Mouse (Mus musculus): Measurements from ENCODE around the gene Cyp2c70. TPM values are rescaled to one million over a fixed set of nuclear protein-coding genes. Genes with fewer than 3 reads are reported as not detected.
"Not testable (repeated sequence)": the region's sequence is repeated elsewhere in the genome, so short reads cannot be mapped to it uniquely, and the experiment has no call there.

The Cyp2c70 gene
- polyA plus RNA-seq, 2 experiments, result not detected

DNA sequence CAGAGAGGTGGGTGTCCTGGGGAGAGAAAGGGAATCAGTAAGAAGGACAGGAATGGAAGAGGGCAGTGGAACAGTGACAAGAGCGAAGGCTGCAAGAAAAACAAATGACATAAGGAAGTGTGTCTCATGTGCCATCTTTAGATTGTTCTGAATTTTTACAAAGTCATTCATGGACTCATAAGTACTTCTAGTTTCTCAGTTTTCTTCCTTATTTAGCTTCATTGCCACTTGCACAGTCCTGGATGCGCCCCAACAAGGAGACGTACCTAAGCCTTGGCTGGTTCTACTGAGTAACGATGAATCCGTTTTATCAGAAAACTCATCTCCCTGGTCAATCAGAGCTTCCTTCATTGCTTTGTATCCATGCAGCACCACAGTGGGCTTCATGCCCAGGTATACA lies 3.5 kb downstream of the Cyp2c70 start:
- no peak for ATAC-seq (ENCODE audit: low FRiP score, low read depth)
- Histone ChIP-seq H3K27ac (replicated peaks; ENCODE audit: low read depth, low read length) (no peak overlapping the region), H3K27me3 (ENCODE audit: control insufficient read depth, insufficient read depth, low read length) (no peaks in the 10 kb centered on the region), H3K4me1 (ENCODE audit: control insufficient read depth, insufficient read depth, low read length) (no peaks in the 10 kb centered on the region), H3K36me3 (ENCODE audit: control insufficient read depth, insufficient read depth, low read length) (no peaks in the 10 kb centered on the region), H3K9ac (ENCODE audit: low read depth, low read length, severe bottlenecking) (no peak overlapping the region), H3K4me2 (replicated peaks; ENCODE audit: low read depth, low read length, severe bottlenecking) (no peak overlapping the region), H3K4me3 (replicated peaks; ENCODE audit: low read length) (no peak overlapping the region), H3K9me3 (ENCODE audit: control insufficient read depth, low read length) (no peaks in the 10 kb centered on the region)
- TF ChIP-seq POLR2A (IDR thresholded peaks at IDR 0.05; ENCODE audit: borderline replicate concordance, extremely low read depth, insufficient read depth, insufficient read length), result no peak
- WGBS, result 91% methylated on average over 5 of the region's 5 CpGs
- DNase-seq (ENCODE audit: low spot score), result no peak

DNA sequence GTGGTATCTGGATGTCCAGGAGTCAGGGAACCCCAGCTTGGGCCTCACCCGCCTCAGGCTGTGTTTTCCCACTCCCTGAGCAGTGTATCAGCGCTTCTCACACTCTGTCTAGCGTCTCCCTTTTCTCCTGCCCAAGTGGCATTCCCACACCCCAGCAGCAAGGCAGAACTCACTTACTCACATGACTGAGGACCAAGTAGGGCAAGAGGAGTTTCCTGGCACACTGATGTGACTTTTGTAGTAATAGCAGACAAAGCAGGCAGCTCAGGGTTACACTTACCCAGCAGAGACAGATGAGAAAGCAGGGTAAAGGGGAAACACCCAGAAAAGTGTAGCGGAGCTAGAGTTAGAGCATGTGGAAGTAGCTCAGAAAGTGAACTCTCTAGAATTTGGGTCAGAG lies 8.8 kb downstream of the Cyp2c70 start:
- Histone ChIP-seq H3K9ac (ENCODE audit: low read depth, low read length, severe bottlenecking) (no peak overlapping the region; the same call in 1 of the 2 replicates), H3K4me2 (replicated peaks; ENCODE audit: low read depth, low read length, severe bottlenecking) (no peak overlapping the region), H3K4me3 (replicated peaks; ENCODE audit: low read length) (no peak overlapping the region), H3K4me1 (ENCODE audit: control insufficient read depth, insufficient read depth, low read length) (no peaks in the 10 kb centered on the region), H3K27ac (replicated peaks; ENCODE audit: low read depth, low read length) (no peak overlapping the region), H3K27me3 (ENCODE audit: control insufficient read depth, insufficient read depth, low read length) (no peaks in the 10 kb centered on the region), H3K9me3 (ENCODE audit: control insufficient read depth, low read length) (no peaks in the 10 kb centered on the region), H3K36me3 (ENCODE audit: control insufficient read depth, insufficient read depth, low read length) (no peaks in the 10 kb centered on the region)
- DNase-seq (ENCODE audit: low spot score) (no peak), ATAC-seq (ENCODE audit: low FRiP score, low read depth) (no peak)
- WGBS, result 72% methylated on average over 4 of the region's 4 CpGs
- no peak for TF ChIP-seq POLR2A (IDR thresholded peaks at IDR 0.05; ENCODE audit: borderline replicate concordance, extremely low read depth, insufficient read depth, insufficient read length)

GRCm38 (mm10) chr19:40168391-40168790 lies 18.7 kb downstream of the Cyp2c70 start:
- not testable (repeated sequence) for H3K27me3 ChIP-seq (ENCODE audit: control insufficient read depth, insufficient read depth, low read length); DNase-seq (ENCODE audit: low spot score)
- 92% methylated on average over 4 of the region's 4 CpGs for WGBS

GRCm38 (mm10) chr19:40126996-40127395 lies 60.1 kb downstream of the Cyp2c70 start:
- not testable (repeated sequence) for H3K9ac ChIP-seq (ENCODE audit: low read depth, low read length, severe bottlenecking); H3K27ac ChIP-seq (replicated peaks; ENCODE audit: low read depth, low read length); H3K4me2 ChIP-seq (replicated peaks; ENCODE audit: low read depth, low read length, severe bottlenecking); H3K27me3 ChIP-seq (ENCODE audit: control insufficient read depth, insufficient read depth, low read length); H3K36me3 ChIP-seq (ENCODE audit: control insufficient read depth, insufficient read depth, low read length); H3K4me1 ChIP-seq (ENCODE audit: control insufficient read depth, insufficient read depth, low read length); H3K9me3 ChIP-seq (ENCODE audit: control insufficient read depth, low read length); ATAC-seq (ENCODE audit: low FRiP score, low read depth); DNase-seq (ENCODE audit: low spot score); H3K4me3 ChIP-seq (replicated peaks; ENCODE audit: low read length)
- 40% methylated on average over 2 of the region's 2 CpGs for WGBS

More at GRCm38 (mm10) chr19:40168391-40168790, 18.7 kb downstream of the Cyp2c70 start:
- not testable (repeated sequence) for ATAC-seq (ENCODE audit: low FRiP score, low read depth); H3K27ac ChIP-seq (replicated peaks; ENCODE audit: low read depth, low read length); H3K4me1 ChIP-seq (ENCODE audit: control insufficient read depth, insufficient read depth, low read length); H3K4me2 ChIP-seq (replicated peaks; ENCODE audit: low read depth, low read length, severe bottlenecking); H3K4me3 ChIP-seq (replicated peaks; ENCODE audit: low read length); H3K9ac ChIP-seq (ENCODE audit: low read depth, low read length, severe bottlenecking); H3K9me3 ChIP-seq (ENCODE audit: control insufficient read depth, low read length); H3K36me3 ChIP-seq (ENCODE audit: control insufficient read depth, insufficient read depth, low read length)

GRCm38 (mm10) chr19:40125165-40125564 lies 62.0 kb downstream of the Cyp2c70 start:
- H3K9ac ChIP-seq (ENCODE audit: low read depth, low read length, severe bottlenecking); DNase-seq (ENCODE audit: low spot score); H3K27me3 ChIP-seq (ENCODE audit: control insufficient read depth, insufficient read depth, low read length); H3K27ac ChIP-seq (replicated peaks; ENCODE audit: low read depth, low read length); H3K4me1 ChIP-seq (ENCODE audit: control insufficient read depth, insufficient read depth, low read length); H3K4me2 ChIP-seq (replicated peaks; ENCODE audit: low read depth, low read length, severe bottlenecking); ATAC-seq (ENCODE audit: low FRiP score, low read depth); H3K9me3 ChIP-seq (ENCODE audit: control insufficient read depth, low read length); H3K36me3 ChIP-seq (ENCODE audit: control insufficient read depth, insufficient read depth, low read length); H3K4me3 ChIP-seq (replicated peaks; ENCODE audit: low read length): not testable (repeated sequence)
- 83% methylated on average over 3 of the region's 3 CpGs for WGBS

- not testable (repeated sequence) for DNase-seq (ENCODE audit: low spot score); H3K4me2 ChIP-seq (replicated peaks; ENCODE audit: low read depth, low read length, severe bottlenecking); H3K36me3 ChIP-seq (ENCODE audit: control insufficient read depth, insufficient read depth, low read length); H3K4me1 ChIP-seq (ENCODE audit: control insufficient read depth, insufficient read depth, low read length); H3K27ac ChIP-seq (replicated peaks; ENCODE audit: low read depth, low read length); ATAC-seq (ENCODE audit: low FRiP score, low read depth); H3K27me3 ChIP-seq (ENCODE audit: control insufficient read depth, insufficient read depth, low read length); H3K9ac ChIP-seq (ENCODE audit: low read depth, low read length, severe bottlenecking); H3K9me3 ChIP-seq (ENCODE audit: control insufficient read depth, low read length); H3K4me3 ChIP-seq (replicated peaks; ENCODE audit: low read length)
- WGBS, result 80% methylated on average over 13 of the region's 13 CpGs
These were observed 67.5 kb downstream of the Cyp2c70 start for GRCm38 (mm10) chr19:40119624-40120023.

Other genes starting within 250 kb of the Cyp2c70 start
- not detected in 2 replicates for gene Cyp2c37, start 194.9 kb downstream of the Cyp2c70 start, polyA plus RNA-seq (2012; rRNA removed)
- gene Cyp2c37, start 194.9 kb downstream of the Cyp2c70 start, polyA plus RNA-seq (2014; fragmentation: Nextera tagmentation; extraction: Ambion mirVana), result not detected in 2 replicates
- gene Cyp2c54, start 113.5 kb downstream of the Cyp2c70 start, polyA plus RNA-seq (2012; rRNA removed), result not detected in 2 replicates
- gene Cyp2c54, start 113.5 kb downstream of the Cyp2c70 start, polyA plus RNA-seq (2014; fragmentation: Nextera tagmentation; extraction: Ambion mirVana), result not detected in 2 replicates
- not detected in 2 replicates for gene Cyp2c50, start 97.6 kb downstream of the Cyp2c70 start, polyA plus RNA-seq (2012; rRNA removed)
- gene Cyp2c50, start 97.6 kb downstream of the Cyp2c70 start, polyA plus RNA-seq (2014; fragmentation: Nextera tagmentation; extraction: Ambion mirVana), result not detected in 2 replicates
- 64.5 and 85.3 TPM in 2 replicates for gene Pdlim1, start 84.5 kb upstream of the Cyp2c70 start, polyA plus RNA-seq (2012; rRNA removed)
- 175 TPM in 2 replicates for gene Pdlim1, start 84.5 kb upstream of the Cyp2c70 start, polyA plus RNA-seq (2014; fragmentation: Nextera tagmentation; extraction: Ambion mirVana)